Mouse (Mus musculus) bone marrow macrophage, adult 2 months (primary cell): ENCODE measurements around the gene Tmem175.

Experiments used
- CTCF ChIP-seq: IDR thresholded peaks from 2 replicates; pipeline ENCODE4 v1.5.1; 2012; ENCODE audit warnings: low read depth, mild to moderate bottlenecking, low read length, moderate library complexity
- POLR2A ChIP-seq: IDR thresholded peaks from 2 replicates; pipeline ENCODE4 v1.6.1; 2012; ENCODE audit warnings: mild to moderate bottlenecking, low read depth, low read length, borderline replicate concordance

GRCm38 (mm10) chr5:108671757-108672156, 42.2 kb downstream of the Tmem175 start:
- TF ChIP-seq CTCF = 0 out of 2 replicates have a peak, but pooled peaks have one; percentile 8
- no peak for TF ChIP-seq POLR2A
